Mouse (Mus musculus): Measurements from ENCODE around the gene St6galnac4. TPM values are rescaled to one million over a fixed set of nuclear protein-coding genes. Genes with fewer than 3 reads are reported as not detected.
A peak's percentile ranks its signal among the peaks of the same experiment; 100 is the strongest.

Gene St6galnac4
- polyA plus RNA-seq, 1 experiment from 2014 or later: 12.9 TPM

DNA sequence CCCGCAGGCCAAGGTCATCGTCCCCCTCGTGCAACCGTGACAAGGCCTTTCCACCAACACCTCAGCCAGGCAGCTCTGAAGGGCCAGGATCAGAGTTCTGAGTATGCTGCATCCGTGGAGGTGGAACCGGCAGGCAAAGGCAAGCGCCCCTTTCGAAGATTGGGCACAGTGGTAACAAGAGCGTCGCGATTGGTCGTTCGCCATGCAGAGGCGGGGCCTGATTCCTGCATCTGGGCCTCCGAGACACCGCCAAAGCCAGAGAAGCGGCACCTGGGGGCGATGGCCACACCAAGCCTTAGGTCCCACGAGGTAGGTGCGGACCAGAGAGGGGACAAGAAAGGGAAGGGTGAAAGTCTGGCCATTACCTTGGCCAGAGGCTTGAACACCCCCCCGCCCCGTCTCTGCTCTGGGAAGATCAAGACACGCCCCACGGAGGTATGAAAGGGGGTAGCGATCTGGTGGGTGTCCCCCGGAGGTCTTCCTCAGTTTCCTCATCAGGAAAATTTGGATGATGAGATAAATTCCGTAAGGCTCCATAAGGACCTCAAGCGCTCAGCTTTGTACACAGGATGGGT is 11.2 kb upstream of the St6galnac4 start, which contains the start of gene 9430097D07Rik:
Gene 9430097D07Rik (minus strand): TSS at position 99 of the 575 bp plus-strand sequence.
- no peaks in the 10 kb centered on the region for H3K36me3 ChIP-seq (ENCODE audit: control insufficient read depth, insufficient read depth, low read length)
- no peaks in the 10 kb centered on the region for H3K4me1 ChIP-seq (replicated peaks; ENCODE audit: control insufficient read depth, insufficient read depth, low read length)
- 8% methylated on average over 28 of the region's 28 CpGs for WGBS
- H3K4me3 ChIP-seq (ENCODE audit: low read depth, low read length): peak within 1 kb of the TSS; percentile 52
- ATAC-seq (ENCODE audit: low FRiP score) (peak; percentile 67), DNase-seq (ENCODE audit: low spot score) (peak; percentile 79)
- H3K27me3 ChIP-seq (ENCODE audit: control insufficient read depth, insufficient read depth, low read length): no peaks in the 10 kb centered on the region; the same call in 1 of the 2 replicates
- no peaks in the 10 kb centered on the region for H3K9me3 ChIP-seq (ENCODE audit: control insufficient read depth, low read length)
- peak within 1 kb of the TSS; percentile 61 for H3K9ac ChIP-seq (ENCODE audit: low read depth, low read length)
- H3K4me2 ChIP-seq (replicated peaks; ENCODE audit: low read depth, low read length): peak within 1 kb of the TSS; percentile 98
- no peak within 1 kb of the TSS for H3K27ac ChIP-seq (ENCODE audit: low read depth, low read length)

DNA sequence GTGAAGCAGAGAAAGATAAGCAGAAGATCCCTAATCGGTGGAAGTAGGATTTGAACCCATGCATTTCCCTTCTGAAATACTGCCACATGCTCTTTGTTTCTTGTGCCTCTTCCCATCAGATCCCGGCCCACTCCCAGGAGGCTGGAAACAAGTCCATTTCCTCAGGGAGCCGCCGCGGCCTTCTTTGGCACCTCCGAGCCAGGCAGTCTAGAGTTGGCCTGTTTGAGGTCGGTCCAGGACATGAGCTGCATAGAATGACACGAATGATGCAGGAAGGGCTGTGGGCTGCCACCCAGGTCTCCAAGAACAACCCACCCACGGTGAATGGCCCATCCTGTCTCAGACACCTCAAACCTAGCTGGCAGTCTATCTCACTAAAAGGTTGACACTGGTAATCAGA is 10.4 kb upstream of the St6galnac4 start:
- Histone ChIP-seq H3K36me3 (ENCODE audit: control insufficient read depth, insufficient read depth, low read length) (no peaks in the 10 kb centered on the region), H3K27me3 (ENCODE audit: control insufficient read depth, insufficient read depth, low read length) (no peaks in the 10 kb centered on the region; the same call in 1 of the 2 replicates), H3K27ac (ENCODE audit: low read depth, low read length) (no peak overlapping the region), H3K4me1 (replicated peaks; ENCODE audit: control insufficient read depth, insufficient read depth, low read length) (no peaks in the 10 kb centered on the region), H3K9me3 (ENCODE audit: control insufficient read depth, low read length) (no peaks in the 10 kb centered on the region), H3K4me3 (ENCODE audit: low read depth, low read length) (no peak overlapping the region), H3K9ac (ENCODE audit: low read depth, low read length) (no peak overlapping the region), H3K4me2 (replicated peaks; ENCODE audit: low read depth, low read length) (no peak overlapping the region)
- DNase-seq (ENCODE audit: low spot score): no peak
- 89% methylated on average over 9 of the region's 9 CpGs for WGBS
- no peak for ATAC-seq (ENCODE audit: low FRiP score)

DNA sequence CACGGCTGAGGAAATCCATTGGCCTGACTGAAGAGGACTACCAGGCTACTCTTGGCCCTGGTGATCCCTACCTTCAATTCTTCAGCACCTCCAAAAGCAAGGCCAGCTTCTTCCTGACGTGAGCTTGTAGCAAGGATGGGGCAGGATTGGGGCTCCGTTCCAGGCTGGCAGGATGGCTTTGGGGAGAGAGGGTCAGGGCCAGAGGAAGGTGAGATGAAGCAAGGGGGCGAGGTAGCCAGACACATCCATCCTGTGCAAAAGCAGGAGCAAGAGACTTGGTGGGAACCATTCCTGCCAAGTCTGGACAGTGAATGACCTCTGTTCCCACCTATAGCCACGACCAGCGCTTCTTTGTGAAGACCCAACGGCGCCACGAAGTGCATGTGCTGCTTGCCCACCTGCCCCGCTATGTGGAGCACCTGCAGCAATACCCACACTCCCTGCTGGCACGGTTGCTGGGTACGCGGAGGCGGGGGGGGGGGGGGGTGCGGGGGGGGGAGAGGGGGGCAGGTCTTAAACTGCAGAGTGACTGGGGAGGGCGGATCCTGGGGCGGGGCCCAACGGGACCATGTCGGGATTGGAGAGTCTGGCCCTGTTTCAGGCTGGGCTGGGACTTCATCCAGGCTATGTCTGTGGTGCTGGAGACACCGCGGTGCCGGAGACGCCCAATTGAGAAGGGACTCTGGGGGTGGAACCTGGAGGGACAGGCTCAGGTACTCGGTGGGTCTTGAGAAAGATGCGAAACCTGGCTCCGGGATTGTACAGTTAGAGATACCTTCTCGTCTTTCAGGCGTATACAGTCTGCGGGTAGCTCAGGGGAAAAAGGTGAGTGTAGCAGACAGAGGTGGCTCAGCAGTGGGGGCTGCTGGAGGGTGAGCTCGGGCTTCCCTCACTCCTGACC is 8.5 kb upstream of the St6galnac4 start:
- ATAC-seq (ENCODE audit: low FRiP score): no peak
- Histone ChIP-seq H3K9ac (ENCODE audit: low read depth, low read length) (no peak overlapping the region), H3K27ac (ENCODE audit: low read depth, low read length) (no peak overlapping the region), H3K36me3 (ENCODE audit: control insufficient read depth, insufficient read depth, low read length) (no peaks in the 10 kb centered on the region), H3K4me3 (ENCODE audit: low read depth, low read length) (no peak overlapping the region), H3K4me1 (replicated peaks; ENCODE audit: control insufficient read depth, insufficient read depth, low read length) (no peaks in the 10 kb centered on the region), H3K9me3 (ENCODE audit: control insufficient read depth, low read length) (no peaks in the 10 kb centered on the region), H3K27me3 (ENCODE audit: control insufficient read depth, insufficient read depth, low read length) (peaks cover 9% of the 10 kb centered on the region; the same call in 1 of the 2 replicates), H3K4me2 (replicated peaks; ENCODE audit: low read depth, low read length) (no peak overlapping the region)
- no peak for DNase-seq (ENCODE audit: low spot score)
- 41% methylated on average over 24 of the region's 30 CpGs for WGBS

DNA sequence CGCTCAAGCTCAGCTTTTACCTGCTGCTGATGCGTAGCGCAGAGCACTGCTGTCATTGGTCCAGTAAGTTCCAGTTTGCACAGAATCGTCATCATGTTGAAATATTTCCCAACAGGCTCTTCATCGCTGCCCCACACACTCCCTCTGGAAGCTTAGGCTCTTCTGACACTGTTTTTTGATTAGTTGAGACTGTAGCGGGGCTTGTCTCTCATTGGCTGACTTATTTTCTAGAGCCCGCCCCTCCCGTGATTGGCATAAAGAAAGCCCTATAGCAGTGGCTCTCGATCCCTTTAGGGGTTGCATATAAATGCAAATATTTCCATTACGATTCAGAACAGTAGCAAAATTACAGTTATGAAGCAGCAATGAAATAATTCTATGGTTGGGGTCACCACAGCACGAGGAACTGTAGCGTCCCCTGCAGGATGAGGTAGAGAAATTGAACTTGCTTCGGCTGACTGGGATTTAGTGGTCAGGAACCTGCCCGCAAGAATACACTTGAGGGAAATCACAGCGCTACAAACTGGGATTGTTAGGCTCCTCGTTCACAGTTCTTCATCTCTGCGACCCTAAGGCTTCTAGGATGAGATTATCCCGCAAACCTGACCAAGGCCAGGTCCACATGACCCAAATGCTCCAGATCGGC is 5.3 kb upstream of the St6galnac4 start:
- 33% methylated on average over 19 of the region's 19 CpGs for WGBS
- Histone ChIP-seq H3K9ac (ENCODE audit: low read depth, low read length) (no peak overlapping the region), H3K27me3 (ENCODE audit: control insufficient read depth, insufficient read depth, low read length) (peaks cover 9% of the 10 kb centered on the region; the same call in 1 of the 2 replicates), H3K4me1 (replicated peaks; ENCODE audit: control insufficient read depth, insufficient read depth, low read length) (no peaks in the 10 kb centered on the region), H3K4me2 (replicated peaks; ENCODE audit: low read depth, low read length) (no peak overlapping the region), H3K27ac (ENCODE audit: low read depth, low read length) (no peak overlapping the region), H3K36me3 (ENCODE audit: control insufficient read depth, insufficient read depth, low read length) (no peaks in the 10 kb centered on the region), H3K4me3 (ENCODE audit: low read depth, low read length) (no peak overlapping the region), H3K9me3 (ENCODE audit: control insufficient read depth, low read length) (no peaks in the 10 kb centered on the region)
- ATAC-seq (ENCODE audit: low FRiP score) (no peak), DNase-seq (ENCODE audit: low spot score) (peak; percentile 74)

DNA sequence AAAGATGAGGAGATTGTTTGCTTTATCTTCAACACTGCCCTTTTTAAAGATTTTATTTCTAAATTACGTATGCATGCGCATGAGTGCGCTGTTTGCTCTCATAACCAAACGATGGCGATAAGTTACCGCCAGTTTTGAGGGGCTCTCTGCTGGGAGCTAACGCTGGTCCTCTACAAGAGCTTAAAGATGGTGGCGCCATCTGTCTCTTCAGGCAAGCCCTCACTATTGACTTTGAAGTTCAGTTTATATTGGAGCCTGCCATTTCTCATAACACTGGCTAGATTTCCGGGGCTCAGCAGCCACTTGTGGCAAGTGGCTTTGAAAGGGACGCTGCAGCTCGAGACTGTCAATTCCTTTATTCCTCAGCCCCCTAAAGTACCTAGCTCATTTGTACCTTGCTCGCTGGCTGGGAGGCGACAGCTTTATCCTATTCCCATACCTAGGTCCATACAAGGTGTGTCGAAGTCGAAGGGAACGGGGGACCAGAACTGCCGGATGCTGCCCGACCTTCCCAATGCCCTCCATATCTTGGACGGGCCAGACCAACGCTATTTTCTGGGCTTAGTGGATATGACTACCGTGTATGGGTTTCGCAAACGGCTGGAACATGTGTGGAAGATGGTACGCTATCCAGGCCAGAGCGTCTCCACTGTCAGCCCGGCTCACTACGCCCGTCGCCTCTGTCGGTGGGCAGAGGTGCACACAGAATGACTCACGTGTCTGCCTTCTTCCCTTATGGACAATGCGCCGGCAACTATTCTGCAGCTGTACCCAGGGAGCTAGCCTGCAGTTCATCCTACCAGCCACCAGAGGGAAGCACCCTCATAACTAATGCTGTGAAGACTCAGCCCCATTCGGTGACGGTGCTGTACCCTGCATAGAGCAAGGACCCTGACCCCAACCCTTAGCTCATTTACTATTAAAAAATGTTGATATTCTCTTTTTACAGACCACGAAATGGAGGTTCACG is 3.8 kb upstream of the St6galnac4 start:
- H3K27ac ChIP-seq (ENCODE audit: low read depth, low read length): no peak overlapping the region
- peaks cover 9% of the 10 kb centered on the region; the same call in 1 of the 2 replicates for H3K27me3 ChIP-seq (ENCODE audit: control insufficient read depth, insufficient read depth, low read length)
- DNase-seq (ENCODE audit: low spot score) (peak; percentile 90), ATAC-seq (ENCODE audit: low FRiP score) (peak; percentile 85)
- peak overlapping the region; percentile 35; the same call in 1 of the 2 replicates for H3K9ac ChIP-seq (ENCODE audit: low read depth, low read length)
- no peaks in the 10 kb centered on the region for H3K4me1 ChIP-seq (replicated peaks; ENCODE audit: control insufficient read depth, insufficient read depth, low read length)
- no peaks in the 10 kb centered on the region for H3K9me3 ChIP-seq (ENCODE audit: control insufficient read depth, low read length)
- 16% methylated on average over 37 of the region's 37 CpGs for WGBS
- H3K36me3 ChIP-seq (ENCODE audit: control insufficient read depth, insufficient read depth, low read length): no peaks in the 10 kb centered on the region
- peak overlapping the region; percentile 36 for H3K4me2 ChIP-seq (replicated peaks; ENCODE audit: low read depth, low read length)
- H3K4me3 ChIP-seq (ENCODE audit: low read depth, low read length): peak overlapping the region; percentile 21; the same call in 1 of the 2 replicates

DNA sequence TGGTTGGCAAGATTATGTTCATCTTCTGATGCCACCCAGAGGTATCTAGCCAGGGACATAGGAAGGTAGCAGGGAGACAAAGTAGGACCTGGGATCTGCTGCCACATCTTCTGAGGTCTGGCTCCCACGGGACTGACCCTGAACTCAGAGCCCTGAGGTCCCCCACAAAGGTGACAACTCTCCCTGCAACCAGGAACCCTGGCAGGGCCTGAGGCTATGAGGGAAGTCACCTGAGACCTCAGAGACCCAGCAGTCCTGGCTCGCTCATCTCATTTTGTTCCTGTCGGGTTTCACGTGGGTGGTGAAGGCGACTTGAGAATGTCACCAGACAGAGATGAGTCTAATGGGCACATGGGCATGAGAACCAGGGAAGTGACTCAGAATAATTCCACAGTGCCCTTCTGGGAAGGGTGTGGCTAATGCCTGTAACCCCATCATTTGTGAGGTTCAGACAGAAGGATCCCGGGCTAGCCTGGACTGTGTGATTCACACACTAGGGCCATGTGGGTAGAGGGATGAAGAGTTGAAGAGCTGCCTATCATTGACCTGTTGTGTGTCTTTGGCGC is 1.7 kb upstream of the St6galnac4 start:
- H3K4me3 ChIP-seq (ENCODE audit: low read depth, low read length): no peak overlapping the region
- WGBS: 81% methylated on average over 7 of the region's 7 CpGs
- H3K27ac ChIP-seq (ENCODE audit: low read depth, low read length): no peak overlapping the region
- H3K36me3 ChIP-seq (ENCODE audit: control insufficient read depth, insufficient read depth, low read length): no peaks in the 10 kb centered on the region
- no peaks in the 10 kb centered on the region for H3K4me1 ChIP-seq (replicated peaks; ENCODE audit: control insufficient read depth, insufficient read depth, low read length)
- DNase-seq (ENCODE audit: low spot score) (no peak), ATAC-seq (ENCODE audit: low FRiP score) (no peak)
- peaks cover 9% of the 10 kb centered on the region; the same call in 1 of the 2 replicates for H3K27me3 ChIP-seq (ENCODE audit: control insufficient read depth, insufficient read depth, low read length)
- H3K9me3 ChIP-seq (ENCODE audit: control insufficient read depth, low read length): no peaks in the 10 kb centered on the region
- no peak overlapping the region for H3K9ac ChIP-seq (ENCODE audit: low read depth, low read length)
- H3K4me2 ChIP-seq (replicated peaks; ENCODE audit: low read depth, low read length): no peak overlapping the region

DNA sequence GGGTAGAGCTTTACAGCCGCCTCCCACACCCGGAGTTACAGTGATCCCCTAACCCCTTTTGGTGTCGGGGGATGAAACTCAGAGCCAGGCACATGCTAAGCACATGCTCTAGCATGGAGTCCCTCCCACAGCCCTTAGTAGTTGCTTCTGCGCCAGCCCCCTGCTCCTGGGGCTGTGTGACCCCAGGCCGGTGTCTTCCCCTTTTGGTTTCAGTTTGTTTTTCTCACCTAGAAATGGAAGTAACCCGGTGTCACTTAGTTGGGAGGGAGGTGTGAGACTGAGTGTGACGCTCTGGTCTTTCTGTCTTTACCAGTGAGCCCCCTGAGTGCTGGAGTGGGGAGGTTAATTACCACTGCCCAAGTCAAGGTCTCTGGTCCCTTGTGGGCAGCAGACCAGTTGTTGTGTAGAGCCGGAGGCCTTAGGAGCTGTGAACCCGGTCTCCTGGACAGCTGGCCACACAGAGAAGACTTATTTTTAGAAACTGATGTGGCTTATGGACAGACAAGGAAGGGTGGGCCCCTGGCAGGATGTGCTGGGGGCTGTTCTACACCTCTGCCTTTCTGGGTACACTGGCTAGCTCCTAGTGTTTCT is 931 bp downstream of the St6galnac4 start:
- ATAC-seq (ENCODE audit: low FRiP score) (no peak), DNase-seq (ENCODE audit: low spot score) (no peak)
- no peaks in the 10 kb centered on the region for H3K4me1 ChIP-seq (replicated peaks; ENCODE audit: control insufficient read depth, insufficient read depth, low read length)
- no peak overlapping the region for H3K27ac ChIP-seq (ENCODE audit: low read depth, low read length)
- peaks cover 4% of the 10 kb centered on the region; the same call in 1 of the 2 replicates for H3K27me3 ChIP-seq (ENCODE audit: control insufficient read depth, insufficient read depth, low read length)
- H3K9me3 ChIP-seq (ENCODE audit: control insufficient read depth, low read length): no peaks in the 10 kb centered on the region
- H3K36me3 ChIP-seq (ENCODE audit: control insufficient read depth, insufficient read depth, low read length): no peaks in the 10 kb centered on the region
- 47% methylated on average over 9 of the region's 9 CpGs for WGBS
- peak overlapping the region; percentile 65 for H3K9ac ChIP-seq (ENCODE audit: low read depth, low read length)
- peak overlapping the region; percentile 66 for H3K4me2 ChIP-seq (replicated peaks; ENCODE audit: low read depth, low read length)
- peak overlapping the region; percentile 45 for H3K4me3 ChIP-seq (ENCODE audit: low read depth, low read length)
